18 mouse cellular contexts compared by ENCODE assay signal in the genomic region with DNA sequence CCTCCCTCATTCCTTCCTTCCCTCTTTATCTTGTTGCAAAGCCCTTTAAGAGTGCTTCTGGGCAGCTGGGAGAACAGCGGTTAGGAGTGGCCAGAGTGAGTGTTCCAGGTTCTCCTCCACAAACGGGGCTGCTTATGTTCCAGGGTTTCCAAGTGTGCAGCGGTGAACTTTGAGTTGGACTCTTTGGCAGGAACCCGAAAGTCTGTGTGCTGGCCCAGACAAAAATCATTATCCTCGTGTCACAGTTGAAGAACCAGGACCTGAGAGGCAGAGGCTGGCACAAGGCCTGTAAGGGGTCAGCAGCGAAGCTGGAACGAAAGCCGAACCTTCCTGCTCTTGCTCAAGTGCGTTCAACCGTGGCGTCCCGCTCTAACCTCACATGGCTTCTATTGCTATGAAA. TPM values are rescaled to one million over a fixed set of nuclear protein-coding genes. Genes with fewer than 3 reads are reported as not detected.
DNase-seq lines count a peak whose midpoint lies in the region; ATAC-seq and TF ChIP-seq lines count a peak whose summit lies in the region.
"Had no signal": no experiment of that assay in that cellular context is flagged by ENCODE, and none has a peak within 500 bp of the region (broad histone marks: within the 10 kb centered on the region; RNA-seq: fewer than 3 reads in every experiment).

No protein-coding gene starts in this region.

- TF ChIP-seq CTCF in liver, adult 2 months (IDR thresholded peaks at IDR 0.05; ENCODE audit: low read depth, low read length): no peak
- TF ChIP-seq CTCF in E14TG2a.4 (conservative IDR thresholded peaks at IDR 0.05; ENCODE audit: low read length): no peak
- no peak for TF ChIP-seq CTCF in kidney, postnatal 0 days (IDR thresholded peaks at IDR 0.05; ENCODE audit: low read depth)

- H3K4me3 ChIP-seq in liver, adult 2 months (ENCODE audit: insufficient read depth, low read depth, low read length): no peak overlapping the region
- no peak overlapping the region for H3K4me3 ChIP-seq in liver, embryonic 12.5 days
- H3K4me3 ChIP-seq in E14TG2a.4 (replicated peaks; ENCODE audit: low read length): peak overlapping the region; percentile 49
- H3K4me3 ChIP-seq in brown adipose tissue, adult 24 weeks (ENCODE audit: insufficient read depth, low read depth, low read length): 0 out of 2 replicates have a peak overlapping the region, but pooled peaks have one; percentile 7
- no peak overlapping the region for H3K4me3 ChIP-seq in kidney, postnatal 0 days (replicated peaks; ENCODE audit: low read depth, low read length)
- H3K4me3 ChIP-seq: embryonic facial prominence, embryonic 10.5 days; erythroblast, embryonic 14.5 days; neural tube, embryonic 12.5 days had no signal

- peaks cover 12% of the 10 kb centered on the region; the same call in 1 of the 2 replicates for H3K4me1 ChIP-seq in liver, adult 2 months (ENCODE audit: control insufficient read depth, insufficient read depth, low read length)
- no peaks in the 10 kb centered on the region for H3K4me1 ChIP-seq in liver, embryonic 12.5 days
- H3K4me1 ChIP-seq in E14TG2a.4 (replicated peaks; ENCODE audit: low read depth, low read length): peaks cover 50% of the 10 kb centered on the region
- H3K4me1 ChIP-seq in brown adipose tissue, adult 24 weeks (ENCODE audit: control insufficient read depth, insufficient read depth, insufficient read length, low read length): peaks cover 6% of the 10 kb centered on the region; the same call in 1 of the 2 replicates
- peaks cover 18% of the 10 kb centered on the region for H3K4me1 ChIP-seq in kidney, postnatal 0 days (replicated peaks; ENCODE audit: insufficient read depth, low read length)
- H3K4me1 ChIP-seq: neural tube, embryonic 12.5 days had no signal

- no peak overlapping the region for H3K4me2 ChIP-seq in liver, embryonic 12.5 days
- no peak overlapping the region for H3K4me2 ChIP-seq in kidney, postnatal 0 days (ENCODE audit: low read length)
- H3K4me2 ChIP-seq: hindbrain, embryonic 14.5 days; neural tube, embryonic 12.5 days had no signal

- ATAC-seq in liver, embryonic 12.5 days: no peak
- peak; percentile 83 for ATAC-seq in kidney, postnatal 0 days (replicated peaks; ENCODE audit: low FRiP score, low read depth)
- ATAC-seq: intestine, embryonic 16.5 days; midbrain, embryonic 16.5 days had no signal

- H3K9ac ChIP-seq in liver, adult 2 months (ENCODE audit: low read depth, low read length): peak overlapping the region; percentile 15; the same call in 1 of the 2 replicates
- no peak overlapping the region for H3K9ac ChIP-seq in liver, embryonic 12.5 days
- H3K9ac ChIP-seq in kidney, postnatal 0 days (ENCODE audit: low read depth, low read length): no peak overlapping the region
- H3K9ac ChIP-seq: hindbrain, embryonic 14.5 days; liver, embryonic 14.5 days; neural tube, embryonic 12.5 days had no signal

- H3K27ac ChIP-seq in liver, adult 2 months (replicated peaks; ENCODE audit: insufficient read depth, low read depth, low read length): peak overlapping the region; percentile 58
- H3K27ac ChIP-seq in liver, embryonic 12.5 days: no peak overlapping the region
- 0 out of 2 replicates have a peak overlapping the region, but pooled peaks have one; percentile 5 for H3K27ac ChIP-seq in brown adipose tissue, adult 24 weeks (replicated peaks; ENCODE audit: low read depth, low read length)
- H3K27ac ChIP-seq in kidney, postnatal 0 days: peak overlapping the region; percentile 60
- H3K27ac ChIP-seq: embryonic facial prominence, embryonic 10.5 days; hindbrain, embryonic 14.5 days; liver, embryonic 14.5 days; neural tube, embryonic 12.5 days had no signal

- DNase-seq in liver, adult 2 months (ENCODE audit: extremely low read depth, low read depth, low spot score): peak; percentile 98
- peak; percentile 44 for DNase-seq in kidney, postnatal 0 days (ENCODE audit: low spot score)
- DNase-seq in layer of hippocampus, adult 11-12 months (ENCODE audit: low spot score): no peak
- no peak for DNase-seq in frontal cortex, postnatal 25 days (ENCODE audit: low spot score in 2 of 2)
- DNase-seq: cerebellum, adult 11 months; cerebellum, postnatal 36 days; left cerebral cortex, postnatal 4 days; retina, postnatal 1 day had no signal

- H3K36me3 ChIP-seq in liver, adult 2 months (ENCODE audit: control insufficient read depth, insufficient read depth, low read length): no peaks in the 10 kb centered on the region
- H3K36me3 ChIP-seq in liver, embryonic 12.5 days: no peaks in the 10 kb centered on the region
- no peaks in the 10 kb centered on the region for H3K36me3 ChIP-seq in E14TG2a.4 (ENCODE audit: insufficient read depth, low read length)
- no peaks in the 10 kb centered on the region for H3K36me3 ChIP-seq in kidney, postnatal 0 days (ENCODE audit: insufficient read depth, low read length)
- H3K36me3 ChIP-seq: neural tube, embryonic 12.5 days had no signal

- no peaks in the 10 kb centered on the region for H3K9me3 ChIP-seq in liver, embryonic 12.5 days (replicated peaks)
- H3K9me3 ChIP-seq in E14TG2a.4 (ENCODE audit: low read length): no peaks in the 10 kb centered on the region
- H3K9me3 ChIP-seq in kidney, postnatal 0 days (replicated peaks; ENCODE audit: low read length): no peaks in the 10 kb centered on the region
- H3K9me3 ChIP-seq: embryonic facial prominence, embryonic 10.5 days; neural tube, embryonic 12.5 days had no signal

- peaks cover 13% of the 10 kb centered on the region; the same call in 1 of the 2 replicates for H3K79me2 ChIP-seq in liver, adult 2 months (ENCODE audit: control insufficient read depth, insufficient read depth, low read length)

- no peaks in the 10 kb centered on the region for H3K27me3 ChIP-seq in liver, adult 2 months (ENCODE audit: control insufficient read depth, insufficient read depth, low read length)
- peaks cover 14% of the 10 kb centered on the region; the same call in 1 of the 2 replicates for H3K27me3 ChIP-seq in liver, embryonic 12.5 days (replicated peaks)
- H3K27me3 ChIP-seq in E14TG2a.4 (ENCODE audit: insufficient read depth, low read length): peaks cover 21% of the 10 kb centered on the region
- no peaks in the 10 kb centered on the region for H3K27me3 ChIP-seq in kidney, postnatal 0 days (ENCODE audit: insufficient read depth, low read length)
- H3K27me3 ChIP-seq: neural tube, embryonic 12.5 days had no signal

- 17% methylated on average over 12 of the region's 12 CpGs for WGBS in liver, adult 2 months
- WGBS in liver, embryonic 12.5 days (ENCODE audit: insufficient replicate concordance): 76% methylated on average over 12 of the region's 12 CpGs
- WGBS in kidney, postnatal 0 days: 45% methylated on average over 12 of the region's 12 CpGs

- no peak for TF ChIP-seq POLR2A in liver, adult 2 months (IDR thresholded peaks at IDR 0.05; ENCODE audit: extremely low read depth, insufficient read depth, low read length)

RNA-seq across cellular contexts. Expression of a gene that starts 28.6 kb away (rescaled TPM):
- 31.3 and 43.0 TPM in 2 replicates for total RNA-seq in liver, adult 2 months (2014; rRNA removed)
- 8.1 and 12.0 TPM in 2 replicates for polyA plus RNA-seq in liver, adult 2 months (2012; rRNA removed)
- 11.2 and 11.3 TPM in 2 replicates for polyA plus RNA-seq in liver, embryonic 12.5 days (2016; fragmentation: Nextera tagmentation; extraction: Ambion mirVana)
- 19.7 and 22.0 TPM in 2 replicates for polyA plus RNA-seq in brown adipose tissue, adult 24 weeks (2012; ENCODE audit: insufficient read depth, insufficient read length, missing spikeins)
- 37.2 and 47.5 TPM in 2 replicates for polyA plus RNA-seq in kidney, postnatal 0 days (2015; fragmentation: Nextera tagmentation; extraction: Ambion mirVana)
- polyA plus RNA-seq: erythroblast, embryonic 14.5 days had no signal

Comparison
In these comparisons a context has a peak if more than half of its experiments do, and no peak if none do; other contexts are left out.
1. DNase-seq: peak in liver, adult 2 months (single experiment) and kidney, postnatal 0 days (single experiment); none in layer of hippocampus, adult 11-12 months (single experiment) and frontal cortex, postnatal 25 days (0 of 2).
2. H3K4me3 ChIP-seq: peak in E14TG2a.4 (single experiment) and brown adipose tissue, adult 24 weeks (single experiment); none in liver, adult 2 months (single experiment), liver, embryonic 12.5 days (single experiment) and kidney, postnatal 0 days (single experiment).